Mouse (Mus musculus): ENCODE results near the gene Bmp7.

DNA sequence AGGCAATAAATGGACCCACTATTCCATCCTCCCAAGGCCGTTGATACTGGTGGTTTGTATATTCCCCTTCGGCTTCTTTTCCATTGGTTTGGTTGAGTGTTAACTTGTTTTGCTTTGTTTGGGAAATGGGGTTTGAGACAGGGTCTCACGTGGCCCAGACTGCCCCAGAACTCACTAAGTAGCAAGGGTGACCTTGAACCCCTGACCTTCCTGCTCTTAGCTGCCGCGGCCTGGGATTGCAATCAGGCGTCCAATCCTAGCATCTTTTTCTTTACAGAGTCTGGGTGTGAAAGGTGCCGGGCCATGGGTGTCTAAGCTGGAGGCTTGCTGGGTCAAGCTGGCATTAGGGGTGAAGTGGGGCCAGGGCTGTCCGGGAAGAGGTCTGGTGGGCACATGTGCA lies 79.5 kb downstream of the Bmp7 start:
- TF ChIP-seq CTCF (IDR thresholded peaks at IDR 0.05; ENCODE audit: low read depth) (no peak), EP300 (IDR thresholded peaks at IDR 0.05; ENCODE audit: low read depth) (no peak)
